Mouse (Mus musculus): ENCODE measurements at regions not wholly inside any gene's neighbourhood (a gene's known extent, or its start where the extent isn't known, plus 50 kb on each side); places are given as distances from the start of the nearest gene placed in this dataset.

DNA sequence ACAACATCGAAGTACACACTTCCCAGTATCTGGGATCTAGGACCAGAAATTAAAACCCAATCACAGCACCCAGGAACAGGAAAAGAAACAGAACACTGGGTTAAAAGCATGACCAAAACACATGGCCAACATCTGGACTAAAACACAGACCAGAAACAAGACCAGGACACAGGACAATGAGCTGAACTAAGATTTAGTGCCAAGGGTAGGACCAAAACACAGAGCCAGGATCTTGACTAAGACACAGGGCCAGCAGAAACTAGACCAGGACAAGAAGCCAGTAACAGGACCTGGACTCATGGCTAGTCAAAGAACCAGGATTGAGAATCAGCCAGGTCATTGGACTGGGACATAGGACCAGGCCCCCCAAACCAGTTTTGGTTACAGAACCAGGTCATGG lies 149.6 kb upstream of the Klf6 start:
- no peak overlapping the region for H3K4me3 ChIP-seq (ENCODE audit: low read depth, low read length)
- 89% methylated on average over 1 of the region's 1 CpGs for WGBS
- TF ChIP-seq CTCF (IDR thresholded peaks at IDR 0.05; ENCODE audit: low read depth) = no peak
- DNase-seq (no peak), ATAC-seq (ENCODE audit: insufficient read depth) (no peak)
- no peak overlapping the region for H3K27ac ChIP-seq (ENCODE audit: low read depth)
- H3K4me2 ChIP-seq = no peak overlapping the region
- H3K4me1 ChIP-seq (ENCODE audit: insufficient read depth) = peaks cover 7% of the 10 kb centered on the region; the same call in 1 of the 2 replicates
- no peaks in the 10 kb centered on the region for H3K9me3 ChIP-seq (ENCODE audit: low read depth, low read length)
- H3K36me3 ChIP-seq (ENCODE audit: insufficient read depth) = no peaks in the 10 kb centered on the region
- H3K27me3 ChIP-seq (ENCODE audit: insufficient read depth, low read length) = no peaks in the 10 kb centered on the region
- no peak overlapping the region for H3K9ac ChIP-seq

DNA sequence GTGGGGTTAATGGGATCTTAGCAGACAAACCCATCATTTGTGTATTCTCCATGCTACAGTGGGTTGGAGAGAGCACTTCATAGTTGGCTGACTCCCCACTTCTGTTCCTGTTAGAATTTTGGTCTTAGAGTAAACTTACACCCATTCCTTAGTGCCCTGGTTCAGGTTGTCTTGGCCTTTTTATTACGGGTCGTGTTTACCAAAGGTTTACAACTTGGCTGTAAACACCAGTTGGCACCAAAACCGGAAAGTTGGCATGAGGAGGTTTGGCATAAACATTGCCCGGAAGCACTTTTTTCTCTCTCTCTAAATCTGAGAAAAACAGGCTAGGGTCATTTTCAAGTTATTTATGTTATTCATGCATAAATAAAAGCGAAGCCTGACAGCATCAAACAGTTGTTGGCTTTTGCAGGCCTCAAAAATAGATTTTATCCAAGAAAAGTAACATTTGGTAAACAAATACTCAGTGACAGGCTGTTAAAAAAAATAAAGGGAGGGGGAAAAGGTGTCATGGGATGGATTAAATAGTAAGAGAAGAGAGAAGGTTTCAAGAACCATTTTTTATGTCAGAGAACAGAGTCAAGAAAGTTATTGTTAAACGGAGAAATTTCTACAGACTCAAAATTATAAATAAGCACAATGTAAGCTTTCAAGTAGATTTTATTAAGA lies 148.0 kb upstream of the Klf6 start:
- TF ChIP-seq CTCF (IDR thresholded peaks at IDR 0.05; ENCODE audit: low read depth) = no peak
- WGBS = 33% methylated on average over 6 of the region's 6 CpGs
- Histone ChIP-seq H3K27me3 (ENCODE audit: insufficient read depth, low read length) (no peaks in the 10 kb centered on the region), H3K36me3 (ENCODE audit: insufficient read depth) (no peaks in the 10 kb centered on the region), H3K4me3 (ENCODE audit: low read depth, low read length) (no peak overlapping the region), H3K27ac (ENCODE audit: low read depth) (no peak overlapping the region; the same call in 1 of the 2 replicates), H3K4me2 (0 out of 2 replicates have a peak overlapping the region, but pooled peaks have one; percentile 12), H3K4me1 (ENCODE audit: insufficient read depth) (peaks cover 7% of the 10 kb centered on the region; the same call in 1 of the 2 replicates), H3K9me3 (ENCODE audit: low read depth, low read length) (no peaks in the 10 kb centered on the region), H3K9ac (no peak overlapping the region)
- ATAC-seq (ENCODE audit: insufficient read depth) = peak; percentile 63
- DNase-seq = peak; percentile 85

DNA sequence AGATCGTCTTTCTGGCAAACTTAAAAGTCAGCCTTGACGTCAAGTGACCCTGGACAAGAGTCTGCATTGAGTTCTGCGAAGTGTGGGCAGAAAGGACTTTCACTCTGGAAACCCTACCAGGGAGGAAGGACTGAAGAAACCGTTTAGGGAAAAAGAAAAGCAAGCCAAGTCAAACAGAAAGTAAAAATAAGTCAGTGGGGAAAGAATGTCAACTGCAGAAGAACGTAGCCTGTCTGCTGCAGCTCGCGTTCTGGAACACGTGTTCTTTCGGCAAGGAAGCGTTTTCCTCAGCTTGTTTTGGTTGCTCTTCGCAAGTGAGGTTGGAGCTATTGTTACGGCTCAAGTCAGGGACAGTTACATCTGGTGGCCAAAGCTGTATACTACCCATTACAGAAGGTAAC lies 147.1 kb upstream of the Klf6 start:
- DNase-seq = peak; percentile 80
- TF ChIP-seq CTCF (IDR thresholded peaks at IDR 0.05; ENCODE audit: low read depth) = no peak
- Histone ChIP-seq H3K4me1 (ENCODE audit: insufficient read depth) (peaks cover 7% of the 10 kb centered on the region; the same call in 1 of the 2 replicates), H3K27ac (ENCODE audit: low read depth) (peak overlapping the region; percentile 83), H3K36me3 (ENCODE audit: insufficient read depth) (no peaks in the 10 kb centered on the region), H3K4me3 (ENCODE audit: low read depth, low read length) (peak overlapping the region; percentile 19; the same call in 1 of the 2 replicates), H3K9ac (peak overlapping the region; percentile 32; the same call in 1 of the 2 replicates), H3K27me3 (ENCODE audit: insufficient read depth, low read length) (no peaks in the 10 kb centered on the region), H3K4me2 (peak overlapping the region; percentile 55), H3K9me3 (ENCODE audit: low read depth, low read length) (no peaks in the 10 kb centered on the region)
- 25% methylated on average over 12 of the region's 12 CpGs for WGBS
- ATAC-seq (ENCODE audit: insufficient read depth) = peak; percentile 62

DNA sequence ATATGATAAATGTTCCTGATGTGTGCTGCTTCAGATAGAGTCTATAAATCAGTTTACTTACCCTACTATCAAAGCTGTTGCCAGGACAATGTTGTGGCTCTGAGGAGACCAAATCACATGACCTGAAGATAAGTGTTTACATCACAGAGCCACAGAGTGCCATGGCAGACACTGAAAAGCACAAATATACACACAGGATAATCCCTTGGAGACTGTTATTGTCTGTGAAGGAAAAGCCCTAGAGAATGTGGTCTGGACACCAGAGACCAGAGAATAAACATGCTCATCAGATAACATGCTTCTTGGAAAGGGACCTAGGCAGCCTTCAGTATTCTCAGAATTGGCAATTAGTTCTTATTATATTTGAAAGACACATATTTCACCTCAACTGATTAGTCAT lies 146.5 kb upstream of the Klf6 start:
- Histone ChIP-seq H3K4me2 (peak overlapping the region; percentile 55), H3K36me3 (ENCODE audit: insufficient read depth) (no peaks in the 10 kb centered on the region), H3K4me1 (ENCODE audit: insufficient read depth) (peaks cover 7% of the 10 kb centered on the region; the same call in 1 of the 2 replicates), H3K9ac (no peak overlapping the region), H3K27ac (ENCODE audit: low read depth) (peak overlapping the region; percentile 83), H3K9me3 (ENCODE audit: low read depth, low read length) (no peaks in the 10 kb centered on the region), H3K4me3 (ENCODE audit: low read depth, low read length) (no peak overlapping the region; the same call in 1 of the 2 replicates), H3K27me3 (ENCODE audit: insufficient read depth, low read length) (no peaks in the 10 kb centered on the region)
- DNase-seq (peak; percentile 26), ATAC-seq (ENCODE audit: insufficient read depth) (peak; percentile 22; the same call in 1 of the 2 replicates)
- TF ChIP-seq CTCF (IDR thresholded peaks at IDR 0.05; ENCODE audit: low read depth) = no peak

DNA sequence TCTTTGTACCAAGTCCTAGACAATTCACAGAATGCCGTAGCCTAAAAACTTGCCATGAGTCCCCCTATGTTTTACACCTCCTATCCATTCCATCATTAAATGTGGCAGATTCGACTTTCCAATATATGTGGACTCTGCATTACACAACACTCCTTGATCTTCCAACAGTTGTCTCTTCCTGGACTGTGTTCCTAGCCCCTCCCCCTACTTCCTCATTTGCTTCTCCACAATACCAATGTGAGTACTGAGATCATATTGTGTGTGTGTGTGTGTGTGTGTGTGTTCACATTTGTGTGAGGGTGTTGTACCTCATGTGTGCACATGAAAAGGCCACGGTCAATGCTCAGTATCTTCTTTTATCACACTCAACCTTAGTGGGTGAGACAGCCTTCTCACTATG lies 144.5 kb upstream of the Klf6 start:
- no peak overlapping the region for H3K27ac ChIP-seq (ENCODE audit: low read depth)
- no peak overlapping the region for H3K9ac ChIP-seq
- TF ChIP-seq CTCF (IDR thresholded peaks at IDR 0.05; ENCODE audit: low read depth) = no peak
- 90% methylated on average over 3 of the region's 3 CpGs for WGBS
- no peak overlapping the region for H3K4me2 ChIP-seq
- H3K4me1 ChIP-seq (ENCODE audit: insufficient read depth) = peaks cover 7% of the 10 kb centered on the region; the same call in 1 of the 2 replicates
- H3K27me3 ChIP-seq (ENCODE audit: insufficient read depth, low read length) = no peaks in the 10 kb centered on the region
- H3K4me3 ChIP-seq (ENCODE audit: low read depth, low read length) = no peak overlapping the region
- no peaks in the 10 kb centered on the region for H3K9me3 ChIP-seq (ENCODE audit: low read depth, low read length)
- no peaks in the 10 kb centered on the region for H3K36me3 ChIP-seq (ENCODE audit: insufficient read depth)
- no peak for DNase-seq
- ATAC-seq (ENCODE audit: insufficient read depth) = no peak

DNA sequence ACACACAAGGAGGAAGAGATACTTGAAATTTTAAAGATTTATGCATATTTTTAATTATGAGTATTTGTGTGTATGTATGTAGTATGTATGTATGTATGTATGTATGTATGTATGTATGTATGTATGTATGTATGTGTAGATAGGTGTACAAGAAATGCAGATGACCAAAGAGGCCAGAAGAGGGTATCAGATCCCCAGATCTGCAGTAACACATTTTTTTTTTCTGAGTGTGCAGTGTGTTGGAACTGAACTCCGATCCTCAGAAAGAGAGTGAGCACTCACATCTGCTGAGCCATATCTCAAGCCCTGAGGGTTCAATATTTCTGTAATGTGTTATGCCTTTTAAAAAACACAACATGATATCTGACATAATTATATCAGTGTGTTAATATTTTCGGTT lies 138.0 kb upstream of the Klf6 start:
- ATAC-seq (ENCODE audit: insufficient read depth) (no peak), DNase-seq (no peak)
- Histone ChIP-seq H3K4me1 (ENCODE audit: insufficient read depth) (no peaks in the 10 kb centered on the region), H3K27me3 (ENCODE audit: insufficient read depth, low read length) (no peaks in the 10 kb centered on the region), H3K4me3 (ENCODE audit: low read depth, low read length) (no peak overlapping the region), H3K4me2 (no peak overlapping the region), H3K9ac (no peak overlapping the region), H3K36me3 (ENCODE audit: insufficient read depth) (no peaks in the 10 kb centered on the region), H3K9me3 (ENCODE audit: low read depth, low read length) (no peaks in the 10 kb centered on the region), H3K27ac (ENCODE audit: low read depth) (no peak overlapping the region)
- WGBS = 89% methylated on average over 2 of the region's 2 CpGs
- no peak for TF ChIP-seq CTCF (IDR thresholded peaks at IDR 0.05; ENCODE audit: low read depth)

DNA sequence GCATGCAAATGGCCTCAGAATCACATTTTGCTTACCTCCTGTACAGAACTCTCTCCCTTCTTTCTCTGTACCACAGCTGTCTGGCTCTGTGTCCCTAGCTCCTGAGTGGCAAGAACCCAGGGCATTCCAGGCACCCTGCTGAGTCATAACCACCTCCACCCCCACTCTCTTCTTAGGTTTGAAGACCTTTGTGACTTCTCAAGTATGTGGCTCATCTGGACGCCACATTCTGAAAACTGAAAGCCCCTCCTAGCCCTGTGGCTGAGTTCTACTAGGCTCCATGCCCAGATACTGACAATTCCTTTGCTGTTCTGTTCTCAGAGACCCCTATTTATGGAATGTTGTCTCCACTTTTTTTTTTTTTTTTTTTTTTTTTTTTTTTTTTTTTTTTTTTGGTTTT lies 136.9 kb upstream of the Klf6 start:
- Histone ChIP-seq H3K27ac (ENCODE audit: low read depth) (no peak overlapping the region), H3K27me3 (ENCODE audit: insufficient read depth, low read length) (no peaks in the 10 kb centered on the region), H3K4me2 (no peak overlapping the region), H3K4me1 (ENCODE audit: insufficient read depth) (no peaks in the 10 kb centered on the region), H3K9ac (no peak overlapping the region), H3K4me3 (ENCODE audit: low read depth, low read length) (no peak overlapping the region), H3K36me3 (ENCODE audit: insufficient read depth) (no peaks in the 10 kb centered on the region), H3K9me3 (ENCODE audit: low read depth, low read length) (no peaks in the 10 kb centered on the region)
- no peak for ATAC-seq (ENCODE audit: insufficient read depth)
- no peak for TF ChIP-seq CTCF (IDR thresholded peaks at IDR 0.05; ENCODE audit: low read depth)
- WGBS = 57% methylated on average over 1 of the region's 1 CpGs
- DNase-seq = peak; percentile 31

Data from lung, embryonic 14.5 days (tissue).